Mouse (Mus musculus): Measurements from ENCODE around the gene Rims3.

Gene Rims3

GRCm38 (mm10) chr4:120855360-120856060 is 894 bp downstream of the Rims3 start:
- DNase-seq = no peak

DNA sequence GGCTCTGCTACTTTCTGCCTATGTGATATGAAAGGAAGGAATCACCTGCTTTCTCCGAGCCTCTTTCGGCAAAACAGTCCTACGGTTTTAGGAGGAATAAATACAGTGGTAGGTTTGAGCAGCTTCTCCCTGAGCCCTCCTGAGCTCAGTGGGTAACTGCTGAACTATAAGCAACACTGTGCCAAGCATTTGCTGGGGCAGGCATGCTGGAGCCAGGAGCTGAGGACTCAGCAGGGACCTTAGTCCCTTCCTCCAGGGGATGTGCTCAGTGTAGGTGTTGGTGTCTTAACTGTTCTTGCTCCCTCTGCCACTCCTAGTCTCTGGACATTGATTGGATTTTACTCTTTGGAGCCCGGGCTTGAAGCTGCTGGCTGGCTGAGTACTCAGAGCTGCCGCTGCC is 1.8 kb downstream of the Rims3 start:
- DNase-seq = no peak

DNA sequence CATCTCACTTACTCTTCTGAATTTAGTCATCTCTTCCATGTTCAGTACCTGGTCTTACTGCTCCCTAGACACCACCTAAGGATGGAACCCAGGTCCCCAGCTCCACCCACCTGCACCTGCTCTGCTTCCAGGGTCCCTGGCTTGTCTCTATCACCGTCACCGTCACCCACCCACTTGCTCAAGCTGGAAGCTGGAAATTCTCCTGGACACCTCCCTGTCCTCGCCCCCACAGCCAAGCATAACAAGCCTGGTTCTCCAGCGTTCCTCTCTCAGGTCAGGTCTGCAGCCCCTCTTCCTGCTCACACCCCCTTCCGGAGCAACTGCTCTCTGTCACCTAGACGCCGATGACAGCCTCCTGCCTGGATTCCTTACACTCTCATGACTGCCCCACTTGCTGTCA is 5.2 kb downstream of the Rims3 start:
- no peak for DNase-seq

DNA sequence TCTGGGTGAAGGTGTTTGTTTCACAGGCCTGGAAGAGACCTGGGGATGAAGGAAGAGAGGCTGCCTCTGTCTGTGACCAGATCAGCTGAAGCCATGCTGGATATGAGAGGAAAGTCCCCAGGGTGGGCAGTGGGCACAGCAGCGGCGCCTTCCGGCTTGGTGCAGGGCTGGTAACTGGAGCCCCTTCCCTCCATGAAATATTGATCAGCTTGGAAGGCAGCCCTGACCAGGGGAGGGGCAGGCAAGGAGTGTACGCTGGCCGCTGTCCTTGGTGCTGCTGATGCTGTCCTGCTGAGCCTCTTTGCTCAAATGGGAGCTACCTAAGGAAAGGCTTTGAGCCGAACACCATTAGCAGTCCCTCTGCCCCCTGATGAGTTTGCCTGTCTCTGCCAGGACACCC is 11.6 kb downstream of the Rims3 start:
- no peak for DNase-seq

DNA sequence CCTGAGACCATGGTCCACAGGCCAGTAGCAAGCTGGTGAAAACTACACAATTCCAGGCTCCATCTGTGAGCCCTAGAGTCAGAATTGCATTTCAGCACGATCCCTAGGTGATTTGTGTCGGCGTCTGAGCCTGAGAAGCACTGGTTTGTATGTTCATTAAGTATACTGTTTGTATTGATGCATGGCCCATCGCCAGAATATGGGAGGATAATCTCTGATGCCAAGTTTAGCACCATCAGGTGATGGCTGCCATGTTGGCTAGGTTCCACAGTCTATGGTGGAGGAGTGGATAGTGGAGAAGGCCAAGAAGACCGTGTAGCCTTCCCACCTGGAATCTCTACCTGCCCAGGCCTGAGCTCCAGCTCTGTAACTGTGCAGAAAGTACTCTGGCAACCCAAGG is 13.6 kb downstream of the Rims3 start:
- no peak for DNase-seq

- no peak for DNase-seq
Measured at GRCm38 (mm10) chr4:120868988-120869387, 14.4 kb downstream of the Rims3 start.

GRCm38 (mm10) chr4:120870262-120870748 is 15.7 kb downstream of the Rims3 start:
- DNase-seq = no peak

GRCm38 (mm10) chr4:120875961-120876360 is 21.3 kb downstream of the Rims3 start:
- no peak for DNase-seq

DNA sequence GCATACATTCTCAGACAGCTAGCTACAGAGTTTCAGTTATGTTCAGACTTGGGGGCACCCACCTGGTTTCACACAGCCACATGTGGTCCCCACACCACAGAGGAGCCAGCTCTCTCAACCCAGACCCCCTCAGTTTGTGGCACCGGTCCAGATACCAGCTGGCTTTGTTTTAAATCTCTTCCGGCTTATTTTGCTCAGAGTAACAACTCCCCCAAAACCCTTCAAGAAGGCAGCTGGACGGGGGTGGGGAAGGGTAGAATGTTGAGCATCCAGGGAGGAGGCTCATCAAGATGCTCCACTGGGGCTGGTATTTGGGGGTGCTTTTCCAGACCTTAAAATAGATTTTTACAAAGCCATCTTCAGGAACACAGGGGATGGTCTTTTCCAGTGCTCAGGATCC is 24.1 kb downstream of the Rims3 start:
- no peak for DNase-seq

DNA sequence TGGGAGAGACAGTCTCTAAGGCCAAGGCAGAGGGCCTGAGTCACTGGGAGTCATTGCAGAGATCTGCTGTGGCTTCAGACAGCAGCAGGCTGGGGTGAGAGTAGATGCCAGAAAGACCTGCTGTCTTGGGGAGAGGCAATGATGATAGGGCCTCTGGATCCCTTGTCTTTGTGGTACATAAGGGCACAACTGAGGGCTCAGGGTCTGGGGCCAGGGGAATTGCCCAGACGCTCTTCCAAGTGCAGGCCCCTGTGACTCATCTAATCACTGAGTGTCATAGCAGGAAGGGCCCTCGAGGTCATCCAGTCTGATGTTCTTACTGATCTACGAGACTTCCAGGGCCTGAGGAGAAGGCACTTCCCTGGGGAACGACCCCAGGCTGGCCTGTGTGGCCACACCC is 24.8 kb downstream of the Rims3 start:
- no peak for DNase-seq

GRCm38 (mm10) chr4:120880731-120881432 is 26.3 kb downstream of the Rims3 start:
- no peak for DNase-seq

- no peak for DNase-seq
Measured at GRCm38 (mm10) chr4:120882002-120882625, 27.5 kb downstream of the Rims3 start.

- no peak for DNase-seq
Measured at GRCm38 (mm10) chr4:120885208-120886120, 30.8 kb downstream of the Rims3 start.

- no peak for DNase-seq
Measured at GRCm38 (mm10) chr4:120886131-120886530, 31.5 kb downstream of the Rims3 start.

GRCm38 (mm10) chr4:120886811-120887210 is 32.2 kb downstream of the Rims3 start:
- no peak for DNase-seq

DNA sequence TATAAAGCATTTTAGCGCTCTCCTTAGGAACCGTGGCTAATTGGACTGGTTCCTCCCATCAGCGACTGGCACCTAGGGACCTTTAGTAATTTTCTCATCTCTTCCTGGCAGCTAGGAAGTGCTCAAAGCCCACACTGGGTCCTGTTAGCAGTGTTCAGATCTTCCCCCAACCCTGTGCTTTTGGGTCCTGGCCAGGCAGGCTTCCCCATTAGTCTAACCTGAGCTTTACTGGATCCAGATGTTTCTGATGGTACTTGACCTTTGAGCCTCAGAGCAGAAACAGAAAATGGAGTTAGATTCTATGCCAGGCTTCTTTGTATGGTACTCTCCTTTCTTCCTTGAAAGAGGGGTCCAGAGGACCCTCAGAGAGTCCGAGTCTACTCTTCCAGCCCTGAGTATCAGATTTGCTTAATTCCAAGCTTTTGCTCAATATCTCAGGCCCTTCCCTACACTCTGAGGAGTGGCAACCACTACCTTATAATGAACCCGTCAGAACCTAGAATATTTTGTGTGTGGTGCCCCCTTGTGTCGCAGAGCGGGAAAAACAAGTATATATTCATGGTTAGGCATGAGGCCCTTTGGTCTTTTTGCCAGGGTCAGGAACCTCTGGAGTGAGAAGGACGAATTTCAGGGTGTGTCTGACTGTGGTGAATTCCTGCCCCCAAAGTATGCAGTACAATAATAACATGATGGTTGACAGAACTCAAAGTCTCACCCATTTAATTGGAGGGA is 32.9 kb downstream of the Rims3 start:
- DNase-seq = peak; percentile 71

DNA sequence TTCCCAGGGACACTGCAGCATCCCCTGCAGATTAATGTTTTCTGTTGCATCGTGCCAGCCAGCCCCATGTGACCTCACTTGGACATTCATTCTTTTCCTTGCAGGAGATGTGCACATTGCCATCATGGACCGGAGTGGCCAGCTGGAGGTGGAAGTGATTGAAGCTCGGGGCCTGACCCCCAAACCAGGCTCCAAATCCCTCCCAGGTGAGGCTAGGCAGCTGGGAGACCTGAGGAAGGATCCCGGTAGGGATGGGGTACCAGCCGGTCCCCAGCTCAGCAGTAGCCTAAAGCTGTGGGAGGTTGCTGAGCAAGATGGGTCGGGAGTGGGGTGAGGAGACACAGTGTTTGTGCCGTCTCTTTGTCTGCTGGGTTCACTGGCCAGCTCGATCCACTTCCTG is 34.3 kb downstream of the Rims3 start:
- no peak for DNase-seq

GRCm38 (mm10) chr4:120890754-120891440 is 36.3 kb downstream of the Rims3 start:
- DNase-seq = peak; percentile 88

DNA sequence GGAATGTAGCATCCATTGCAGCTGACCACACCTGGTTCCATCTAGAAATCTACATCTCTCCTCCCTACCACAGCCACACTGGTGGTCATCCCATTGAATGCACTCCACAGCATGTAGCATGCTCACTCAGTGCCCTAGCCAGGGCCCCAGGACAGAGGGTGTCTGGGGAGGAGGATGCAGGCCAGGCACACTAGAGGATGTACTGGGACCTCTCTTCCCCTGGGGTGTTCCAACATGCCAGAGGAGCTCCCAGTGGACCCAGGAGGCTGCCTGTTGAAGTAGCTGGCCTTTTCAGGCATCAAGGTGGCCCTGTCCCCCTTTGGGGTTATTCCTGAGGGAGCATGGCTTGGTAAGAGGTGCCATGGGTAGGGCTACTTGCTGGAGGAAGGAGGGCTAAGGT is 37.3 kb downstream of the Rims3 start:
- DNase-seq = no peak

- no peak for DNase-seq
Measured at GRCm38 (mm10) chr4:120892516-120892915, 37.9 kb downstream of the Rims3 start.

DNA sequence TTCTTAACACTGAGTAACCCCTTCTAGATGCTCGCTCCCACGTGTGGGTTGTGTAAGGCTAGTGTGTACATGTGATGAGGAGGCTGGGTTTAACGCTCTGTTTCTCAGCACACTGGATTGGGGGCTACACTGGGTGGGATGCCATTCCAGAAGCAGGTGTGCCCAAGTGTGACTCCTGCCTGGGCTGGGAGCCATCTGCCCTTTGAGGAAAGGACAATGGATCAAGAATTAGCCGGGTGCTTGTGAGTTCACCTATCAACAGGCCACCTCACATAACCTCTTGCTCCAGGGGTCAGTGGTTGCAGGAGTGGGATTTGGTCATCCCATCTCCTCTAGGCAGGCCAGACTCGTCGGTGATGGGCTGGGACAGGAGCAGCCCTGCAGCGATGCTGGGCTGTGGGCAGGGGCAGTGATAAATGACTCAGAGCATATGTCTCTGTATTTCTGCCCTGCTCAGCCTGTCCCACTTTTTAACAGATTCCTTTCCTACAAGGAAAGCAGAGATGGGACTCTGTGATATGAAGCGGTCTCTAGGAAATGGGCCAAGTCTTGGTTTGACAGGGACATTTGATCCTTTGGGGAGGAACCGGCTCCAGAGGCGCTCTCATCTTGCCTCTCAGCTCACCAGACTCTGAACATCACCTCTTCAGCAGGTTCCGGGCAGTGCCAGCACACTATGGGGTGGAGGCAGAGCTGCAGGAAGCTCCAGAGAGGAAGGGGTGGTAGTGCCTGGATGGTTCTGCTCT is 39.2 kb downstream of the Rims3 start:
- DNase-seq = peak; percentile 57

All from cerebellum, adult 11 months (tissue).